Comparison of ENCODE assay signal across 16 mouse cellular contexts in the genomic region with DNA sequence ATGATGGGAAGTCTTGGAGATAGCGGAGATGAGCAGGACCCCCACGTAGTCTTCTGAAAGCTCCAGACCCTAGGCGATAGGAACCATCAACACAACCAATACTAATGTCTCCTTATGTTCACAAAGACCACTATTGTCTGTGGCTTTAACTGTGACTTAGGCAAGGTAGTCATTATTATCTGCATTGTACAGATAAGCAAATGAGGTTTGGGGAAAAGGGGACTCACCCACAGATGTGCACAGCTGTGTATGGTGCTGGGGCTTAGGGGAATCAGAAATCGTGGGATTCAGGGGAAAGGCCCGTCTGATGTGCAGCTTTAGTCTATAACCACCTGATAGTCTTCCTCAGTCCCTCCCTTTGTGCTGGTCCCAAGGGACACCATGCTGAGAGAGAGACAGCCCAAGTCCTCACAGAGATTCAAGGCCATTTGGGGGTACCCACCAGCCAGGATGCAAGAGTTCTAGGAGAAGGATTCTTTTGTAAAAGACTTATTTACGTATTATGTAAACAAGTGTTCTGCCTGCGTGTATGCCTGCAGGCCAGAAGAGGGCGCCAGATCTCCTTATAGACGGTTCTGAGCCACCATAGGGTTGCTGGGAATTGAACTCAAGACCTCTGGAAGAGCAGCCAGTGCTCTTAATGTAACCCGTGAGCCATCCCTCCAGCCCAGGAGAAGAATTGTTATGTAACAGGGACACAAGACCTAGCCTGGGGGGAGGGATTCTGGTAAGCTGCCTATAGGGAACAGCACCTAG. TPM values are rescaled to one million over a fixed set of nuclear protein-coding genes. Genes with fewer than 3 reads are reported as not detected.
DNase-seq lines count a peak whose midpoint lies in the region; ATAC-seq and TF ChIP-seq lines count a peak whose summit lies in the region.
"Had no signal": no experiment of that assay in that cellular context is flagged by ENCODE, and none has a peak within 500 bp of the region (broad histone marks: within the 10 kb centered on the region; RNA-seq: fewer than 3 reads in every experiment).

No protein-coding gene starts in this region.

- H3K9me3 ChIP-seq in lung, embryonic 14.5 days (ENCODE audit: low read depth, low read length), result no peaks in the 10 kb centered on the region
- H3K9me3 ChIP-seq in MEL (replicated peaks; ENCODE audit: insufficient read depth, low read length), result no peaks in the 10 kb centered on the region
- H3K9me3 ChIP-seq in liver, embryonic 13.5 days (replicated peaks), result no peaks in the 10 kb centered on the region
- H3K9me3 ChIP-seq: forebrain, embryonic 10.5 days; limb, embryonic 10.5 days had no signal

- H3K79me2 ChIP-seq in MEL (ENCODE audit: control insufficient read depth, insufficient read depth, low read length, poor library complexity), result no peaks in the 10 kb centered on the region

- H3K4me1 ChIP-seq in cerebellum, adult 2 months (ENCODE audit: control insufficient read depth, insufficient read depth, low read length), result peaks cover 57% of the 10 kb centered on the region
- H3K4me1 ChIP-seq in lung, embryonic 14.5 days (ENCODE audit: insufficient read depth), result no peaks in the 10 kb centered on the region
- H3K4me1 ChIP-seq in MEL (ENCODE audit: control insufficient read depth in 1 of 2, insufficient read depth in 2 of 2, low read length in 2 of 2), result no peaks in the 10 kb centered on the region
- peaks cover 60% of the 10 kb centered on the region for H3K4me1 ChIP-seq in liver, embryonic 13.5 days (replicated peaks)

- WGBS in cerebellum, adult 2 months, result 81% methylated on average over 10 of the region's 10 CpGs
- 75% methylated on average over 10 of the region's 10 CpGs for WGBS in lung, embryonic 14.5 days
- 61% methylated on average over 10 of the region's 10 CpGs for WGBS in liver, embryonic 13.5 days (ENCODE audit: insufficient replicate concordance)

- H3K27me3 ChIP-seq in cerebellum, adult 2 months (ENCODE audit: control insufficient read depth, insufficient read depth, low read length), result no peaks in the 10 kb centered on the region
- H3K27me3 ChIP-seq in lung, embryonic 14.5 days (ENCODE audit: insufficient read depth, low read length), result 0 out of 2 replicates have a peak, but pooled peaks cover 3% of the 10 kb centered on the region
- H3K27me3 ChIP-seq in MEL (ENCODE audit: control insufficient read depth in 1 of 2, insufficient read depth in 2 of 2, low read length in 2 of 2), result no peaks in the 10 kb centered on the region
- H3K27me3 ChIP-seq in liver, embryonic 13.5 days, result peaks cover 18% of the 10 kb centered on the region; the same call in 1 of the 2 replicates

- no peak overlapping the region for H3K4me3 ChIP-seq in cerebellum, adult 2 months (replicated peaks; ENCODE audit: insufficient read depth, low read depth, low read length)
- no peak overlapping the region for H3K4me3 ChIP-seq in lung, embryonic 14.5 days (ENCODE audit: low read depth, low read length)
- no peak overlapping the region for H3K4me3 ChIP-seq in MEL (ENCODE audit: control insufficient read depth in 1 of 2, insufficient read depth in 1 of 2, low read depth in 2 of 2, low read length in 2 of 2)
- H3K4me3 ChIP-seq in liver, embryonic 13.5 days (replicated peaks), result no peak overlapping the region
- H3K4me3 ChIP-seq: forebrain, embryonic 10.5 days; limb, embryonic 10.5 days had no signal

- H3K9ac ChIP-seq in lung, embryonic 14.5 days, result no peak overlapping the region
- H3K9ac ChIP-seq in MEL (ENCODE audit: control insufficient read depth, low read depth, low read length, poor library complexity, severe bottlenecking), result no peak overlapping the region
- no peak overlapping the region for H3K9ac ChIP-seq in liver, embryonic 13.5 days

- no peak overlapping the region for H3K4me2 ChIP-seq in lung, embryonic 14.5 days
- no peak overlapping the region for H3K4me2 ChIP-seq in liver, embryonic 13.5 days
- H3K4me2 ChIP-seq: heart, embryonic 11.5 days had no signal

- TF ChIP-seq POLR2A in cerebellum, adult 2 months (IDR thresholded peaks at IDR 0.05; ENCODE audit: borderline replicate concordance, insufficient read depth, low read length), result no peak
- no peak for TF ChIP-seq POLR2A in MEL (IDR thresholded peaks at IDR 0.05; ENCODE audit: control insufficient read depth in 1 of 2, insufficient read depth in 1 of 2, low read depth in 1 of 2, low read length in 2 of 2, poor library complexity in 1 of 2)

- H3K36me3 ChIP-seq in lung, embryonic 14.5 days (ENCODE audit: insufficient read depth), result peaks cover 76% of the 10 kb centered on the region
- peaks cover 0 to 4% of the 10 kb centered on the region in 2 experiments; a peak in 1 of 4 replicates for H3K36me3 ChIP-seq in MEL (ENCODE audit: control insufficient read depth in 1 of 2, insufficient read depth in 2 of 2, low read length in 2 of 2)
- H3K36me3 ChIP-seq in liver, embryonic 13.5 days, result peaks cover 86% of the 10 kb centered on the region

- peak; percentile 52 for TF ChIP-seq CTCF in cerebellum, adult 2 months (IDR thresholded peaks at IDR 0.05; ENCODE audit: borderline replicate concordance, insufficient read depth, low read depth, low read length)
- TF ChIP-seq CTCF in lung, embryonic 14.5 days (IDR thresholded peaks at IDR 0.05; ENCODE audit: low read depth), result peak; percentile 50
- peak; percentile 72 to 84 (median 79) for TF ChIP-seq CTCF in MEL (IDR thresholded peaks at IDR 0.05 in 2 of 3, conservative IDR thresholded peaks at IDR 0.05 in 1 of 3; ENCODE audit: control insufficient read depth in 1 of 3, insufficient read depth in 1 of 3, low read depth in 2 of 3, low read length in 3 of 3, poor library complexity in 1 of 3, severe bottlenecking in 1 of 3)

- TF ChIP-seq RAD21 in MEL (IDR thresholded peaks at IDR 0.05; ENCODE audit: low read depth, low read length), result peak; percentile 44

- no peak for ATAC-seq in lung, embryonic 14.5 days (ENCODE audit: insufficient read depth)
- no peak for ATAC-seq in liver, embryonic 13.5 days (ENCODE audit: low read depth)

- intact Hi-C loops in left cerebral cortex, postnatal 14 days (cut with DNase I), result no loop called here
- intact Hi-C loops in left cerebral cortex, postnatal 10 days (cut with DNase I), result no loop called here

- DNase-seq in cerebellum, adult 2 months, result no peak
- no peak for DNase-seq in cerebellum, adult 9-11 months
- peak; percentile 44 for DNase-seq in lung, embryonic 14.5 days
- no peak for DNase-seq in lung, postnatal 25 days (ENCODE audit: low spot score)
- peak; percentile 71 for DNase-seq in MEL (ENCODE audit: low read depth, low spot score)
- DNase-seq in liver, embryonic 13.5 days, result no peak
- DNase-seq in left cerebral cortex, postnatal 14 days (ENCODE audit: low spot score in 2 of 2), result no peak
- no peak for DNase-seq in left cerebral cortex, postnatal 10 days (ENCODE audit: extremely low spot score in 1 of 2, low spot score in 2 of 2)
- DNase-seq: cerebellum, adult 9-10 months; kidney, postnatal 4 days; thymus, postnatal 14 days had no signal

- no peak for TF ChIP-seq EP300 in MEL (IDR thresholded peaks at IDR 0.05; ENCODE audit: low read depth in 1 of 2, low read length in 2 of 2)

- H3K27ac ChIP-seq in cerebellum, adult 2 months (ENCODE audit: insufficient read depth, low read length), result 0 out of 2 replicates have a peak overlapping the region, but pooled peaks have one; percentile 35
- no peak overlapping the region for H3K27ac ChIP-seq in lung, embryonic 14.5 days (ENCODE audit: low read depth)
- H3K27ac ChIP-seq in MEL (ENCODE audit: control insufficient read depth, low read depth, low read length), result no peak overlapping the region
- H3K27ac ChIP-seq in liver, embryonic 13.5 days, result peak overlapping the region; percentile 47
- H3K27ac ChIP-seq: forebrain, embryonic 10.5 days; limb, embryonic 10.5 days; macrophage had no signal

RNA-seq across cellular contexts. Expression of gene Samd14, which starts 12.7 kb away (rescaled TPM):
- polyA plus RNA-seq in cerebellum, adult 2 months (2012; rRNA removed), result 80.7 and 89.4 TPM in 2 replicates
- polyA plus RNA-seq in lung, embryonic 14.5 days (2014; fragmentation: Nextera tagmentation; extraction: Ambion mirVana), result 22.7 and 24.5 TPM in 2 replicates
- 35.8 and 57.6 TPM in 2 replicates for total RNA-seq in MEL (2012; rRNA removed)
- polyA plus RNA-seq in MEL (2012; ENCODE audit: insufficient read depth in 1 of 2, insufficient read length in 2 of 2, low read depth in 1 of 2, low replicate concordance in 2 of 2, missing spikeins in 1 of 2), result 1,000 to 10,000 TPM in 1 of 2 experiments, 100 to 1,000 TPM in 1; 101 to 1,219 TPM
- 35.4 and 36.3 TPM in 2 replicates for polyA plus RNA-seq in liver, embryonic 13.5 days (2015; fragmentation: Nextera tagmentation; extraction: Ambion mirVana)
- total RNA-seq in left cerebral cortex, postnatal 14 days (2021), result 10 to 100 TPM; 48.5 to 52.2 TPM
- 10 to 100 TPM; 98.6 to 99.6 TPM for total RNA-seq in left cerebral cortex, postnatal 10 days (2021)

RNA-seq across cellular contexts. Expression of gene Pdk2, which starts 18.7 kb away (rescaled TPM):
- 219 and 247 TPM in 2 replicates for polyA plus RNA-seq in cerebellum, adult 2 months (2012; rRNA removed)
- 24.5 and 27.4 TPM in 2 replicates for polyA plus RNA-seq in lung, embryonic 14.5 days (2014; fragmentation: Nextera tagmentation; extraction: Ambion mirVana)
- 0.56 and 0.81 TPM in 2 replicates for total RNA-seq in MEL (2012; rRNA removed)
- 1 to 10 TPM in 1 of 2 experiments, not detected in 1; 8.0 TPM for polyA plus RNA-seq in MEL (2012; ENCODE audit: insufficient read depth in 1 of 2, insufficient read length in 2 of 2, low read depth in 1 of 2, low replicate concordance in 2 of 2, missing spikeins in 1 of 2)
- 5.8 and 8.6 TPM in 2 replicates for polyA plus RNA-seq in liver, embryonic 13.5 days (2015; fragmentation: Nextera tagmentation; extraction: Ambion mirVana)
- 10 to 100 TPM; 69.2 to 75.4 TPM for total RNA-seq in left cerebral cortex, postnatal 14 days (2021)
- total RNA-seq in left cerebral cortex, postnatal 10 days (2021), result 10 to 100 TPM; 43.8 to 50.6 TPM

RNA-seq across cellular contexts. Expression of gene Ppp1r9b, which starts 31.6 kb away (rescaled TPM):
- polyA plus RNA-seq in cerebellum, adult 2 months (2012; rRNA removed), result 149 and 153 TPM in 2 replicates
- 13.0 and 14.3 TPM in 2 replicates for polyA plus RNA-seq in lung, embryonic 14.5 days (2014; fragmentation: Nextera tagmentation; extraction: Ambion mirVana)
- 113 and 150 TPM in 2 replicates for total RNA-seq in MEL (2012; rRNA removed)
- 100 to 1,000 TPM in 1 of 2 experiments, 10 to 100 TPM in 1; 47.0 to 169 TPM for polyA plus RNA-seq in MEL (2012; ENCODE audit: insufficient read depth in 1 of 2, insufficient read length in 2 of 2, low read depth in 1 of 2, low replicate concordance in 2 of 2, missing spikeins in 1 of 2)
- 10.0 and 10.6 TPM in 2 replicates for polyA plus RNA-seq in liver, embryonic 13.5 days (2015; fragmentation: Nextera tagmentation; extraction: Ambion mirVana)
- 100 to 1,000 TPM; 505 to 506 TPM for total RNA-seq in left cerebral cortex, postnatal 14 days (2021)
- 100 to 1,000 TPM; 388 to 414 TPM for total RNA-seq in left cerebral cortex, postnatal 10 days (2021)

RNA-seq across cellular contexts. Expression of gene Sgca, which starts 46.3 kb away (rescaled TPM):
- 1.9 and 3.9 TPM in 2 replicates for polyA plus RNA-seq in cerebellum, adult 2 months (2012; rRNA removed)
- 0.35 TPM in 1 of 2 replicates, not detected in the other for polyA plus RNA-seq in lung, embryonic 14.5 days (2014; fragmentation: Nextera tagmentation; extraction: Ambion mirVana)
- total RNA-seq in MEL (2012; rRNA removed), result not detected in 2 replicates
- not detected for polyA plus RNA-seq in MEL (2012; ENCODE audit: insufficient read depth in 1 of 2, insufficient read length in 2 of 2, low read depth in 1 of 2, low replicate concordance in 2 of 2, missing spikeins in 1 of 2)
- polyA plus RNA-seq in liver, embryonic 13.5 days (2015; fragmentation: Nextera tagmentation; extraction: Ambion mirVana), result 0.21 and 0.28 TPM in 2 replicates
- total RNA-seq in left cerebral cortex, postnatal 14 days (2021), result under 1 TPM; 0.55 to 0.68 TPM
- total RNA-seq in left cerebral cortex, postnatal 10 days (2021), result under 1 TPM in 1 of 2 experiments, not detected in 1; 0.41 TPM
- total RNA-seq: neutrophil, adult 5-6 weeks had no signal
- polyA plus RNA-seq: forebrain, embryonic 10.5 days; macrophage had no signal

RNA-seq across cellular contexts. Expression of gene Itga3, which starts 54.2 kb away (rescaled TPM):
- polyA plus RNA-seq in cerebellum, adult 2 months (2012; rRNA removed), result 49.4 and 55.5 TPM in 2 replicates
- 27.1 and 28.4 TPM in 2 replicates for polyA plus RNA-seq in lung, embryonic 14.5 days (2014; fragmentation: Nextera tagmentation; extraction: Ambion mirVana)
- total RNA-seq in MEL (2012; rRNA removed), result not detected in 2 replicates
- not detected for polyA plus RNA-seq in MEL (2012; ENCODE audit: insufficient read depth in 1 of 2, insufficient read length in 2 of 2, low read depth in 1 of 2, low replicate concordance in 2 of 2, missing spikeins in 1 of 2)
- 1.8 and 1.9 TPM in 2 replicates for polyA plus RNA-seq in liver, embryonic 13.5 days (2015; fragmentation: Nextera tagmentation; extraction: Ambion mirVana)
- 10 to 100 TPM; 12.2 to 15.5 TPM for total RNA-seq in left cerebral cortex, postnatal 14 days (2021)
- 10 to 100 TPM; 13.6 to 16.2 TPM for total RNA-seq in left cerebral cortex, postnatal 10 days (2021)

Comparison
In these comparisons a context has a peak if more than half of its experiments do, and no peak if none do; other contexts are left out.
1. DNase-seq: peak in lung, embryonic 14.5 days (single experiment) and MEL (single experiment); none in cerebellum, adult 2 months (0 of 2), cerebellum, adult 9-11 months (single experiment), lung, postnatal 25 days (single experiment), liver, embryonic 13.5 days (single experiment), left cerebral cortex, postnatal 14 days (0 of 2) and left cerebral cortex, postnatal 10 days (0 of 2).
2. H3K27ac ChIP-seq: peak in cerebellum, adult 2 months (single experiment) and liver, embryonic 13.5 days (single experiment); none in lung, embryonic 14.5 days (single experiment) and MEL (single experiment).
3. Peak in every context shown above with its lines, with median percentiles within 50 percentile points of each other: CTCF ChIP-seq.